Mouse (Mus musculus): ENCODE data around the gene Zfx.

DNA sequence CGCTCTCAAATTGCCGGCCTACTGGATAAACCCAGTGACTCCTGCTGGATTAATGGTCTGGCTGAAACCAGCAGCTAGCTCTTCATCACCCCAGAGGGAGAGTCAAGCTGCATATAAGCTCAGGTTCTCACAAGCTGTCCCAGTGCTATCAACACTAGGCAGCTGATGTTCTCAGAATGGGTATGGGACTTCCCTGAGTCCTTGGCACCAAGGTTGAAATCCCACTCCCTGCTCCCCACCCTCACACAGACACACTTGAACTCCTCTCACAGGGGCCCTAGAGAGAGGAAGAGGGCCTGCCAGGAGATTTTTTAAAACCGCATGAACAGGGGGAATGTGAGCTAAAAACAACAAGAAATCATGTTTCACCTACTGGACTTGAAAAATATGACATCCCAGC is 74.5 kb downstream of the Zfx start:
- TF ChIP-seq MAX (IDR thresholded peaks at IDR 0.05; ENCODE audit: low read depth): no peak
- TF ChIP-seq MYOG (IDR thresholded peaks at IDR 0.05; ENCODE audit: control insufficient read depth in 1 of 3, insufficient read depth in 1 of 3, insufficient read length in 2 of 3, low read depth in 2 of 3): no peak
- TF ChIP-seq CEBPB (IDR thresholded peaks at IDR 0.05; ENCODE audit: insufficient read depth, poor library complexity, severe bottlenecking): no peak
- TF ChIP-seq TCF12 (IDR thresholded peaks at IDR 0.05; ENCODE audit: insufficient read depth, poor library complexity, severe bottlenecking): no peak
- no peak for TF ChIP-seq E2F4 (IDR thresholded peaks at IDR 0.05; ENCODE audit: insufficient read depth)
- TF ChIP-seq POLR2AphosphoS2 (IDR thresholded peaks at IDR 0.05; ENCODE audit: insufficient read length, low read depth): no peak
- no peak for TF ChIP-seq POLR2A (IDR thresholded peaks at IDR 0.05; ENCODE audit: insufficient read length, low read depth)
